Mouse (Mus musculus) ES-E14 (cell line): ENCODE measurements at regions not wholly inside any gene's neighbourhood (a gene's known extent, or its start where the extent isn't known, plus 50 kb on each side); places are given as distances from the start of the nearest gene placed in this dataset.

Experiments
- DNase-seq: peaks from one replicate; pipeline ENCODE4 v3.0.0-alpha.2; 2013; ENCODE audit warnings: low read depth, low spot score
- H3K27ac ChIP-seq: 2 replicates; pipeline ENCODE4 v1.5.1; 2012; ENCODE audit warnings: low read depth, mild to moderate bottlenecking, low read length, moderate library complexity, mixed read lengths; ENCODE audit not compliant: poor library complexity, insufficient read depth, severe bottlenecking
- H3K36me3 ChIP-seq: 2 replicates; pipeline ENCODE4 v1.6.1; 2012; ENCODE audit warnings: mild to moderate bottlenecking, low read length, moderate library complexity, mixed read lengths; ENCODE audit not compliant: control insufficient read depth, poor library complexity, insufficient read depth, severe bottlenecking
- H3K4me1 ChIP-seq, 2 experiments: fragments of 150-350 bp in 1 of 2; sonication (generic) in 1 of 2; 2 replicates each; pipeline ENCODE4 v1.6.1; 2012; ENCODE audit warnings: low read length in 2 of 2, mild to moderate bottlenecking in 1 of 2, mixed read lengths in 1 of 2; ENCODE audit not compliant: control insufficient read depth in 2 of 2, insufficient read depth in 2 of 2, poor library complexity in 1 of 2
- H3K4me3 ChIP-seq, 2 experiments: fragments of 150-350 bp in 1 of 2; sonication (generic) in 1 of 2; 2 replicates each; pipeline ENCODE4 v1.5.1; 2012; ENCODE audit warnings: low read length in 2 of 2, low read depth in 1 of 2, mild to moderate bottlenecking in 1 of 2, mixed read lengths in 1 of 2; ENCODE audit not compliant: insufficient read depth in 1 of 2, poor library complexity in 1 of 2, severe bottlenecking in 1 of 2
- H3K9ac ChIP-seq: 2 replicates; pipeline ENCODE4 v1.6.1; 2012; ENCODE audit warnings: low read depth, mild to moderate bottlenecking, low read length, mixed read lengths; ENCODE audit not compliant: poor library complexity, insufficient read depth, severe bottlenecking
- H3K9me3 ChIP-seq: fragments of 150-350 bp; sonication (generic); 2 replicates; pipeline ENCODE4 v1.6.1; 2012; ENCODE audit warnings: low read depth, mild to moderate bottlenecking, low read length; ENCODE audit not compliant: control insufficient read depth, insufficient read depth
- CHD2 ChIP-seq: IDR thresholded peaks from 2 replicates; pipeline ENCODE4 v1.6.1; 2014; ENCODE audit warnings: mild to moderate bottlenecking, low read depth, low read length, inconsistent platforms
- HCFC1 ChIP-seq: IDR thresholded peaks from 2 replicates; pipeline ENCODE4 v1.6.1; 2012; ENCODE audit warnings: low read length, inconsistent platforms, borderline replicate concordance; ENCODE audit not compliant: insufficient read depth
- MAFK ChIP-seq: IDR thresholded peaks from 2 replicates; pipeline ENCODE4 v1.6.1; 2014; ENCODE audit warnings: mild to moderate bottlenecking, low read depth, low read length, inconsistent platforms; ENCODE audit not compliant: insufficient read depth
- ZC3H11A ChIP-seq: IDR thresholded peaks from 2 replicates; pipeline ENCODE4 v1.6.1; 2012; ENCODE audit warnings: low read depth, mild to moderate bottlenecking, inconsistent platforms, low read length, borderline replicate concordance
- ZNF384 ChIP-seq: IDR thresholded peaks from 2 replicates; pipeline ENCODE4 v1.6.1; 2012; ENCODE audit warnings: low read depth, low read length, inconsistent platforms
- in situ Hi-C, 2 experiments: fragments of 600-800 bp; cut with MboI; formaldehyde crosslinking; loops; one replicate each; pipeline ENCODE4 v1.15.1; 2025; ENCODE audit warnings: low sequenced_read_pairs in 2 of 2, inconsistent platforms in 1 of 2; ENCODE audit not compliant: unreplicated experiment in 2 of 2

- in situ Hi-C loops, result no loop called here
Measured at GRCm38 (mm10) chr2:34014868-34015639, 127.3 kb upstream of the Mvb12b start.

GRCm38 (mm10) chr2:34010166-34010565 is 122.4 kb upstream of the Mvb12b start:
- Histone ChIP-seq H3K36me3 (no peaks in the 10 kb centered on the region), H3K9me3 (no peaks in the 10 kb centered on the region), H3K4me3 (no peak overlapping the region), H3K9ac (no peak overlapping the region), H3K27ac (no peak overlapping the region), H3K4me1 (no peaks in the 10 kb centered on the region)
- no peak for DNase-seq
- no peak for TF ChIP-seq CHD2
- TF ChIP-seq ZNF384, result no peak
- TF ChIP-seq ZC3H11A, result no peak
- TF ChIP-seq MAFK, result no peak
- no peak for TF ChIP-seq HCFC1
- in situ Hi-C loops, result no loop called here

More at GRCm38 (mm10) chr2:34014868-34015639, 127.3 kb upstream of the Mvb12b start:
- TF ChIP-seq ZC3H11A, result no peak
- TF ChIP-seq HCFC1, result no peak
- TF ChIP-seq MAFK, result no peak
- TF ChIP-seq ZNF384, result no peak
- no peak overlapping the region for H3K27ac ChIP-seq
- H3K36me3 ChIP-seq, result no peaks in the 10 kb centered on the region
- no peaks in the 10 kb centered on the region for H3K9me3 ChIP-seq
- no peak overlapping the region for H3K9ac ChIP-seq
- H3K4me1 ChIP-seq, result peaks cover 0 to 2% of the 10 kb centered on the region in 2 experiments; a peak in 1 of 4 replicates
- H3K4me3 ChIP-seq, result no peak overlapping the region
- no peak for DNase-seq

GRCm38 (mm10) chr2:34007916-34008315 is 120.2 kb upstream of the Mvb12b start:
- no peak for DNase-seq
- in situ Hi-C loops, result no loop called here
- H3K4me3 ChIP-seq, result no peak overlapping the region
- TF ChIP-seq ZNF384, result no peak
- no peak for TF ChIP-seq HCFC1
- TF ChIP-seq CHD2, result no peak
- no peak for TF ChIP-seq MAFK
- TF ChIP-seq ZC3H11A, result no peak
- no peak overlapping the region for H3K9ac ChIP-seq
- H3K9me3 ChIP-seq, result no peaks in the 10 kb centered on the region
- H3K4me1 ChIP-seq, result no peaks in the 10 kb centered on the region
- H3K27ac ChIP-seq, result no peak overlapping the region
- no peaks in the 10 kb centered on the region for H3K36me3 ChIP-seq

- Histone ChIP-seq H3K9ac (no peak overlapping the region), H3K36me3 (no peaks in the 10 kb centered on the region), H3K9me3 (no peaks in the 10 kb centered on the region), H3K4me1 (no peaks in the 10 kb centered on the region), H3K4me3 (no peak overlapping the region), H3K27ac (no peak overlapping the region)
- in situ Hi-C loops, result no loop called here
- no peak for DNase-seq
- TF ChIP-seq HCFC1, result no peak
Measured at GRCm38 (mm10) chr2:33997106-33997505, 109.4 kb upstream of the Mvb12b start.

GRCm38 (mm10) chr2:33996331-33996730 is 108.6 kb upstream of the Mvb12b start:
- in situ Hi-C loops, result no loop called here
- TF ChIP-seq CHD2, result no peak
- TF ChIP-seq ZC3H11A, result no peak
- TF ChIP-seq ZNF384, result no peak
- TF ChIP-seq HCFC1, result no peak
- no peak for TF ChIP-seq MAFK
- no peak for DNase-seq
- no peak overlapping the region for H3K9ac ChIP-seq
- no peaks in the 10 kb centered on the region for H3K9me3 ChIP-seq
- no peaks in the 10 kb centered on the region for H3K36me3 ChIP-seq
- H3K27ac ChIP-seq, result no peak overlapping the region
- H3K4me1 ChIP-seq, result no peaks in the 10 kb centered on the region
- no peak overlapping the region for H3K4me3 ChIP-seq
